10 mouse cellular contexts compared by ENCODE assay signal in genomic region chr19:58113092-58113731, GRCm38 (mm10).
DNase-seq lines count a peak whose midpoint lies in the region; ATAC-seq and TF ChIP-seq lines count a peak whose summit lies in the region.
"Had no signal": no experiment of that assay in that cellular context is flagged by ENCODE, and none has a peak within 500 bp of the region (broad histone marks: within the 10 kb centered on the region; RNA-seq: fewer than 3 reads in every experiment).

No protein-coding gene starts in this region.

- no peak for TF ChIP-seq CTCF in lung, embryonic 14.5 days (IDR thresholded peaks at IDR 0.05; ENCODE audit: low read depth)
- no peak for TF ChIP-seq CTCF in lung, adult 2 months (IDR thresholded peaks at IDR 0.05; ENCODE audit: insufficient read depth, low read length)

- H3K36me3 ChIP-seq in lung, embryonic 14.5 days (ENCODE audit: insufficient read depth) = no peaks in the 10 kb centered on the region
- H3K36me3 ChIP-seq in forebrain, embryonic 16.5 days (ENCODE audit: control insufficient read depth, insufficient read depth) = no peaks in the 10 kb centered on the region
- no peaks in the 10 kb centered on the region for H3K36me3 ChIP-seq in liver, embryonic 11.5 days (ENCODE audit: control insufficient read depth, insufficient read depth, low read length)

- no peak for TF ChIP-seq POLR2A in lung, adult 2 months (IDR thresholded peaks at IDR 0.05; ENCODE audit: borderline replicate concordance, extremely low read depth, low read depth, low read length)

- H3K9ac ChIP-seq in lung, embryonic 14.5 days = no peak overlapping the region
- no peak overlapping the region for H3K9ac ChIP-seq in forebrain, embryonic 16.5 days (replicated peaks; ENCODE audit: low read depth, low read length)
- H3K9ac ChIP-seq in liver, embryonic 11.5 days (ENCODE audit: low read depth, low read length) = no peak overlapping the region

- WGBS in lung, embryonic 14.5 days = 83% methylated on average over 5 of the region's 5 CpGs
- WGBS in lung, adult 2 months = 90% methylated on average over 5 of the region's 5 CpGs
- WGBS in forebrain, embryonic 16.5 days = 75% methylated on average over 5 of the region's 5 CpGs
- WGBS in liver, embryonic 11.5 days = 81% methylated on average over 5 of the region's 5 CpGs

- no peaks in the 10 kb centered on the region for H3K4me1 ChIP-seq in lung, embryonic 14.5 days (ENCODE audit: insufficient read depth)
- no peaks in the 10 kb centered on the region for H3K4me1 ChIP-seq in lung, adult 2 months (ENCODE audit: control insufficient read depth, insufficient read depth, low read length)
- peaks cover 10% of the 10 kb centered on the region for H3K4me1 ChIP-seq in forebrain, embryonic 16.5 days (replicated peaks; ENCODE audit: control insufficient read depth, insufficient read depth, low read length)
- no peaks in the 10 kb centered on the region for H3K4me1 ChIP-seq in liver, embryonic 11.5 days (replicated peaks; ENCODE audit: control insufficient read depth, insufficient read depth, low read length)

- no peak overlapping the region for H3K4me2 ChIP-seq in lung, embryonic 14.5 days
- H3K4me2 ChIP-seq in forebrain, embryonic 16.5 days (ENCODE audit: low read length) = no peak overlapping the region
- H3K4me2 ChIP-seq in liver, embryonic 11.5 days = no peak overlapping the region

- H3K27ac ChIP-seq in lung, embryonic 14.5 days (ENCODE audit: low read depth) = no peak overlapping the region
- no peak overlapping the region for H3K27ac ChIP-seq in forebrain, embryonic 16.5 days (ENCODE audit: low read length)
- no peak overlapping the region for H3K27ac ChIP-seq in liver, embryonic 11.5 days (ENCODE audit: low read depth, low read length)

- H3K4me3 ChIP-seq in lung, embryonic 14.5 days (ENCODE audit: low read depth, low read length) = no peak overlapping the region
- no peak overlapping the region for H3K4me3 ChIP-seq in lung, adult 2 months (replicated peaks; ENCODE audit: extremely low read depth, low read depth, low read length)
- no peak overlapping the region for H3K4me3 ChIP-seq in forebrain, embryonic 16.5 days (replicated peaks; ENCODE audit: low read length)
- no peak overlapping the region for H3K4me3 ChIP-seq in liver, embryonic 11.5 days (ENCODE audit: low read depth, low read length)
- H3K4me3 ChIP-seq: myocyte had no signal

- peak; percentile 84 for ATAC-seq in lung, embryonic 14.5 days (ENCODE audit: insufficient read depth)
- ATAC-seq in forebrain, embryonic 16.5 days = peak; percentile 76
- peak; percentile 86; the same call in 1 of the 2 replicates for ATAC-seq in liver, embryonic 11.5 days (replicated peaks; ENCODE audit: low FRiP score)
- ATAC-seq in neutrophil, adult 5-6 weeks (ENCODE audit: extremely low read depth, insufficient number of reproducible peaks, low FRiP score, poor library complexity, severe bottlenecking) = peak; percentile 84

- DNase-seq in lung, embryonic 14.5 days = no peak
- DNase-seq in lung, adult 2 months = no peak
- no peak for DNase-seq in liver, embryonic 11.5 days (ENCODE audit: low spot score)
- DNase-seq in spleen, postnatal 36 days (ENCODE audit: low spot score in 2 of 2) = no peak
- no peak for DNase-seq in adrenal gland, adult 18-20 months (ENCODE audit: low spot score in 2 of 2)
- DNase-seq: cerebellum, adult 8-10 months; kidney, adult 8-10 months had no signal

- no peaks in the 10 kb centered on the region for H3K9me3 ChIP-seq in lung, embryonic 14.5 days (ENCODE audit: low read depth, low read length)
- no peaks in the 10 kb centered on the region for H3K9me3 ChIP-seq in forebrain, embryonic 16.5 days (ENCODE audit: control insufficient read depth, low read length)
- no peaks in the 10 kb centered on the region for H3K9me3 ChIP-seq in liver, embryonic 11.5 days (ENCODE audit: control insufficient read depth, low read length)

- no peaks in the 10 kb centered on the region for H3K27me3 ChIP-seq in lung, embryonic 14.5 days (ENCODE audit: insufficient read depth, low read length)
- no peaks in the 10 kb centered on the region for H3K27me3 ChIP-seq in forebrain, embryonic 16.5 days (replicated peaks; ENCODE audit: control insufficient read depth, insufficient read depth, low read length)
- H3K27me3 ChIP-seq in liver, embryonic 11.5 days (replicated peaks; ENCODE audit: control insufficient read depth, insufficient read depth, low read length) = no peaks in the 10 kb centered on the region
